Mouse (Mus musculus): ENCODE results near the gene Thra.

The Thra gene

GRCm38 (mm10) chr11:98797306-98797705, 56.9 kb downstream of the Thra start:
- peak; percentile 26 for DNase-seq

- DNase-seq = no peak
Observed at GRCm38 (mm10) chr11:98797909-98798308, 57.5 kb downstream of the Thra start.

- DNase-seq = no peak
Observed at GRCm38 (mm10) chr11:98804605-98805004, 64.2 kb downstream of the Thra start, which contains the start of gene Casc3. Gene Casc3, plus strand, starts transcription at chr11:98804905.

GRCm38 (mm10) chr11:98808417-98808816, 68.0 kb downstream of the Thra start:
- DNase-seq = no peak

GRCm38 (mm10) chr11:98809457-98810290, 69.2 kb downstream of the Thra start:
- DNase-seq = peak; percentile 100

- peak; percentile 41 for DNase-seq
Observed at GRCm38 (mm10) chr11:98810686-98811085, 70.2 kb downstream of the Thra start.

GRCm38 (mm10) chr11:98816706-98817239, 76.3 kb downstream of the Thra start:
- DNase-seq = no peak
